In the genomic region with DNA sequence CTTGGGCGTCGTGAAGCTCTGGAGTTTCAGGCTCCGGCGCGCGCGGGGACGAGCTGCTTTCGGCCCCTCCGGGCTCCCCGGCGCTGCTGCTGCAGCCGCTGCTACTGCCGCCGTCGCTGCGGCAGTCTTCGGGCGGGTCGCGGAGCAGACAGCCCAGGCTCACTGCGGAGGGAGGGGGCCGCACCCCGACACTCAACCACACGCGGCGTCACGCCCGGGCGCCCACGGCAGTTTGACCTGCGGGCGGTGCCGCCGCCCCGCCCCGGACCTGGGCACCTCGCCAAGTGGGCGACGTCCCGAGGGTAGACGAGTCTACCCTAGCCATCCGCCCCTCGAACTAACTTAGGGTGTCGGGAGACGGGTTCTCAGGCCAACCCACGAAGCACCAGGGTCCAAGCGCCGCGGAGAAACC, we compare ENCODE assay signal across 8 mouse cellular contexts. TPM values are rescaled to one million over a fixed set of nuclear protein-coding genes. Genes with fewer than 3 reads are reported as not detected.
DNase-seq lines count a peak whose midpoint lies in the region; ATAC-seq and TF ChIP-seq lines count a peak whose summit lies in the region.

No protein-coding gene starts in this region.

- peaks cover 3% of the 10 kb centered on the region; the same call in 1 of the 2 replicates for H3K9me3 ChIP-seq in erythroblast, embryonic 14.5 days (ENCODE audit: control insufficient read depth, low read length)
- H3K9me3 ChIP-seq in CH12.LX (replicated peaks; ENCODE audit: low read length), result peaks cover 17% of the 10 kb centered on the region
- no peaks in the 10 kb centered on the region for H3K9me3 ChIP-seq in embryonic facial prominence, embryonic 13.5 days
- H3K9me3 ChIP-seq in hindbrain, embryonic 16.5 days (ENCODE audit: control insufficient read depth, low read length), result no peaks in the 10 kb centered on the region
- no peaks in the 10 kb centered on the region for H3K9me3 ChIP-seq in liver, embryonic 11.5 days (ENCODE audit: control insufficient read depth, low read length)
- H3K9me3 ChIP-seq in midbrain, embryonic 15.5 days, result no peaks in the 10 kb centered on the region

- no peak for DNase-seq in CH12.LX (ENCODE audit: extremely low read depth)
- DNase-seq in liver, embryonic 11.5 days (ENCODE audit: low spot score), result no peak
- DNase-seq in c-Kit-positive CD71-positive TER-119-positive erythroid progenitor cells, embryonic 14.5 days (ENCODE audit: low spot score), result no peak

- no peak overlapping the region for H3K9ac ChIP-seq in CH12.LX (ENCODE audit: insufficient read depth, low read depth)
- H3K9ac ChIP-seq in embryonic facial prominence, embryonic 13.5 days, result peak overlapping the region; percentile 70
- peak overlapping the region; percentile 46 for H3K9ac ChIP-seq in hindbrain, embryonic 16.5 days (ENCODE audit: low read depth, low read length)
- H3K9ac ChIP-seq in liver, embryonic 11.5 days (ENCODE audit: low read depth, low read length), result no peak overlapping the region; the same call in 1 of the 2 replicates
- peak overlapping the region; percentile 15; the same call in 1 of the 2 replicates for H3K9ac ChIP-seq in midbrain, embryonic 15.5 days

- H3K36me3 ChIP-seq in erythroblast, embryonic 14.5 days (ENCODE audit: control insufficient read depth), result no peaks in the 10 kb centered on the region
- no peaks in the 10 kb centered on the region for H3K36me3 ChIP-seq in CH12.LX (replicated peaks in 1 of 2; ENCODE audit: control insufficient read depth in 1 of 2, insufficient read depth in 1 of 2, low read length in 1 of 2)
- no peaks in the 10 kb centered on the region for H3K36me3 ChIP-seq in embryonic facial prominence, embryonic 13.5 days
- H3K36me3 ChIP-seq in hindbrain, embryonic 16.5 days (ENCODE audit: control insufficient read depth, insufficient read depth, low read length), result no peaks in the 10 kb centered on the region
- H3K36me3 ChIP-seq in liver, embryonic 11.5 days (ENCODE audit: control insufficient read depth, insufficient read depth, low read length), result no peaks in the 10 kb centered on the region
- H3K36me3 ChIP-seq in midbrain, embryonic 15.5 days (replicated peaks), result no peaks in the 10 kb centered on the region

- TF ChIP-seq POLR2A in CH12.LX (IDR thresholded peaks at IDR 0.05; ENCODE audit: low read depth, low read length), result no peak

- TF ChIP-seq RAD21 in CH12.LX (IDR thresholded peaks at IDR 0.05; ENCODE audit: low read depth, low read length), result no peak

- H3K4me1 ChIP-seq in erythroblast, embryonic 14.5 days (ENCODE audit: control insufficient read depth), result peaks cover 2% of the 10 kb centered on the region
- H3K4me1 ChIP-seq in CH12.LX (ENCODE audit: control insufficient read depth in 1 of 2, insufficient read depth in 2 of 2), result no peaks in the 10 kb centered on the region
- H3K4me1 ChIP-seq in embryonic facial prominence, embryonic 13.5 days, result peaks cover 41% of the 10 kb centered on the region
- H3K4me1 ChIP-seq in hindbrain, embryonic 16.5 days (ENCODE audit: control insufficient read depth, insufficient read depth, low read depth, low read length), result peaks cover 29% of the 10 kb centered on the region
- H3K4me1 ChIP-seq in liver, embryonic 11.5 days (replicated peaks; ENCODE audit: control insufficient read depth, insufficient read depth, low read length), result peaks cover 11% of the 10 kb centered on the region; the same call in 1 of the 2 replicates
- H3K4me1 ChIP-seq in midbrain, embryonic 15.5 days, result peaks cover 32% of the 10 kb centered on the region

- dilution Hi-C loops in CH12.LX (cut with MboI; ENCODE audit: extremely low pct_ligation_motif_present, extremely low pct_unique_long_range_greater_than_20kb, low sequenced_read_pairs), result no loop called here

- peak overlapping the region; percentile 52 for H3K4me2 ChIP-seq in CH12.LX (ENCODE audit: insufficient read depth, low read depth, poor library complexity, severe bottlenecking)
- H3K4me2 ChIP-seq in embryonic facial prominence, embryonic 13.5 days, result peak overlapping the region; percentile 98
- peak overlapping the region; percentile 95 for H3K4me2 ChIP-seq in hindbrain, embryonic 16.5 days (ENCODE audit: low read length)
- H3K4me2 ChIP-seq in liver, embryonic 11.5 days, result peak overlapping the region; percentile 63
- H3K4me2 ChIP-seq in midbrain, embryonic 15.5 days, result peak overlapping the region; percentile 93

- in situ Hi-C loops in CH12.LX (cut with MboI; ENCODE audit: low pct_ligation_motif_present, low pct_unique_long_range_greater_than_20kb, low sequenced_read_pairs), result no loop called here

- peak overlapping the region; percentile 18 for H3K4me3 ChIP-seq in erythroblast, embryonic 14.5 days (replicated peaks)
- H3K4me3 ChIP-seq in CH12.LX (replicated peaks in 1 of 3; ENCODE audit: low read depth in 2 of 3, low read length in 2 of 3, poor library complexity in 1 of 3), result peak overlapping the region in 1 of 3 experiments; percentile 46
- H3K4me3 ChIP-seq in embryonic facial prominence, embryonic 13.5 days, result peak overlapping the region; percentile 60
- H3K4me3 ChIP-seq in hindbrain, embryonic 16.5 days (ENCODE audit: low read length), result peak overlapping the region; percentile 52
- H3K4me3 ChIP-seq in liver, embryonic 11.5 days (ENCODE audit: low read depth, low read length), result peak overlapping the region; percentile 53
- H3K4me3 ChIP-seq in midbrain, embryonic 15.5 days, result peak overlapping the region; percentile 45

- TF ChIP-seq CTCF in CH12.LX (conservative IDR thresholded peaks at IDR 0.05 in 1 of 2, IDR thresholded peaks at IDR 0.05 in 1 of 2; ENCODE audit: low read depth in 2 of 2, low read length in 2 of 2), result no peak

- no peak overlapping the region for H3K27ac ChIP-seq in CH12.LX (ENCODE audit: insufficient read depth, low read depth)
- no peak overlapping the region for H3K27ac ChIP-seq in embryonic facial prominence, embryonic 13.5 days
- no peak overlapping the region for H3K27ac ChIP-seq in hindbrain, embryonic 16.5 days (ENCODE audit: low read depth, low read length)
- H3K27ac ChIP-seq in liver, embryonic 11.5 days (ENCODE audit: low read depth, low read length), result no peak overlapping the region
- no peak overlapping the region for H3K27ac ChIP-seq in midbrain, embryonic 15.5 days

- no peak for TF ChIP-seq EP300 in CH12.LX (IDR thresholded peaks at IDR 0.05; ENCODE audit: low read length)

- no peak for ATAC-seq in erythroblast, adult 5-6 weeks (replicated peaks; ENCODE audit: low FRiP score, poor library complexity, severe bottlenecking)
- peak; percentile 18; the same call in 1 of the 2 replicates for ATAC-seq in embryonic facial prominence, embryonic 13.5 days (ENCODE audit: insufficient number of reproducible peaks, insufficient read depth, low FRiP score, low TSS enrichment, low read depth)
- ATAC-seq in hindbrain, embryonic 16.5 days, result peak; percentile 47
- ATAC-seq in liver, embryonic 11.5 days (replicated peaks; ENCODE audit: low FRiP score), result no peak; the same call in 1 of the 2 replicates
- peak; percentile 43 for ATAC-seq in midbrain, embryonic 15.5 days (replicated peaks)

- no peaks in the 10 kb centered on the region for H3K79me2 ChIP-seq in CH12.LX (replicated peaks; ENCODE audit: control insufficient read depth, extremely low read depth, insufficient read depth, poor library complexity, severe bottlenecking)

- peaks cover 75% of the 10 kb centered on the region for H3K27me3 ChIP-seq in erythroblast, embryonic 14.5 days (ENCODE audit: control insufficient read depth)
- no peaks in the 10 kb centered on the region for H3K27me3 ChIP-seq in CH12.LX (replicated peaks)
- H3K27me3 ChIP-seq in embryonic facial prominence, embryonic 13.5 days, result peaks cover 86% of the 10 kb centered on the region
- peaks cover 53% of the 10 kb centered on the region for H3K27me3 ChIP-seq in hindbrain, embryonic 16.5 days (replicated peaks; ENCODE audit: control insufficient read depth, insufficient read depth, low read length)
- H3K27me3 ChIP-seq in liver, embryonic 11.5 days (replicated peaks; ENCODE audit: control insufficient read depth, insufficient read depth, low read length), result peaks cover 66% of the 10 kb centered on the region
- H3K27me3 ChIP-seq in midbrain, embryonic 15.5 days (replicated peaks), result peaks cover 73% of the 10 kb centered on the region

- under 1% methylated on average over 45 of the region's 50 CpGs for WGBS in embryonic facial prominence, embryonic 13.5 days
- WGBS in hindbrain, embryonic 16.5 days, result under 1% methylated on average over 37 of the region's 50 CpGs
- WGBS in liver, embryonic 11.5 days, result under 1% methylated on average over 50 of the region's 50 CpGs
- WGBS in midbrain, embryonic 15.5 days, result under 1% methylated on average over 50 of the region's 50 CpGs

RNA-seq across cellular contexts. Expression of a gene that starts 1.0 kb away (rescaled TPM):
- not detected in 2 replicates for polyA plus RNA-seq in erythroblast, embryonic 14.5 days (2012)
- not detected in 2 replicates for total RNA-seq in erythroblast, adult 5-6 weeks (2015; ENCODE audit: low replicate concordance)
- total RNA-seq in erythroblast, adult 5-6 weeks (2017; ENCODE audit: low replicate concordance), result not detected in 2 replicates
- total RNA-seq in CH12.LX (2012; rRNA removed) (not detected in 2 replicates), CH12.LX (2014; rRNA removed) (not detected in 2 replicates)
- not detected in 2 replicates for polyA plus RNA-seq in CH12.LX (2012; ENCODE audit: insufficient read length, low read depth)
- polyA plus RNA-seq in embryonic facial prominence, embryonic 13.5 days (2015; fragmentation: Nextera tagmentation; extraction: Ambion mirVana), result 3.2 TPM in 2 replicates
- 0.10 TPM in 1 of 2 replicates, not detected in the other for polyA plus RNA-seq in hindbrain, embryonic 16.5 days (2015; fragmentation: Nextera tagmentation; extraction: Ambion mirVana)
- polyA plus RNA-seq in liver, embryonic 11.5 days (2014; fragmentation: Nextera tagmentation; extraction: Ambion mirVana), result 0.14 TPM in 1 of 2 replicates, not detected in the other
- polyA plus RNA-seq in midbrain, embryonic 15.5 days (2015; fragmentation: Nextera tagmentation; extraction: Ambion mirVana), result not detected in 2 replicates

RNA-seq across cellular contexts. Expression of a gene that starts 37.8 kb away (rescaled TPM):
- 0.91 and 1.1 TPM in 2 replicates for polyA plus RNA-seq in erythroblast, embryonic 14.5 days (2012)
- 7.1 and 8.6 TPM in 2 replicates for total RNA-seq in erythroblast, adult 5-6 weeks (2015; ENCODE audit: low replicate concordance)
- total RNA-seq in erythroblast, adult 5-6 weeks (2017; ENCODE audit: low replicate concordance), result 9.5 and 13.5 TPM in 2 replicates
- total RNA-seq in CH12.LX (2012; rRNA removed) (25.7 and 30.9 TPM in 2 replicates), CH12.LX (2014; rRNA removed) (24.3 and 25.9 TPM in 2 replicates)
- polyA plus RNA-seq in CH12.LX (2012; ENCODE audit: insufficient read length, low read depth), result 54.4 and 56.2 TPM in 2 replicates
- polyA plus RNA-seq in embryonic facial prominence, embryonic 13.5 days (2015; fragmentation: Nextera tagmentation; extraction: Ambion mirVana), result 43.5 and 44.3 TPM in 2 replicates
- 23.2 and 29.5 TPM in 2 replicates for polyA plus RNA-seq in hindbrain, embryonic 16.5 days (2015; fragmentation: Nextera tagmentation; extraction: Ambion mirVana)
- 33.5 and 34.8 TPM in 2 replicates for polyA plus RNA-seq in liver, embryonic 11.5 days (2014; fragmentation: Nextera tagmentation; extraction: Ambion mirVana)
- polyA plus RNA-seq in midbrain, embryonic 15.5 days (2015; fragmentation: Nextera tagmentation; extraction: Ambion mirVana), result 29.1 and 30.7 TPM in 2 replicates

RNA-seq across cellular contexts. Expression of a gene that starts 37.8 kb away (rescaled TPM):
- polyA plus RNA-seq in erythroblast, embryonic 14.5 days (2012), result 0.09 TPM in 1 of 2 replicates, not detected in the other
- not detected in 2 replicates for total RNA-seq in erythroblast, adult 5-6 weeks (2015; ENCODE audit: low replicate concordance)
- total RNA-seq in erythroblast, adult 5-6 weeks (2017; ENCODE audit: low replicate concordance), result 5.4 TPM in 1 of 2 replicates, not detected in the other
- total RNA-seq in CH12.LX (2012; rRNA removed) (not detected in 2 replicates), CH12.LX (2014; rRNA removed) (not detected in 2 replicates)
- 12.3 and 14.5 TPM in 2 replicates for polyA plus RNA-seq in CH12.LX (2012; ENCODE audit: insufficient read length, low read depth)
- 6.4 and 7.7 TPM in 2 replicates for polyA plus RNA-seq in embryonic facial prominence, embryonic 13.5 days (2015; fragmentation: Nextera tagmentation; extraction: Ambion mirVana)
- polyA plus RNA-seq in hindbrain, embryonic 16.5 days (2015; fragmentation: Nextera tagmentation; extraction: Ambion mirVana), result 1.3 and 2.2 TPM in 2 replicates
- 0.40 and 0.80 TPM in 2 replicates for polyA plus RNA-seq in liver, embryonic 11.5 days (2014; fragmentation: Nextera tagmentation; extraction: Ambion mirVana)
- 0.51 and 2.9 TPM in 2 replicates for polyA plus RNA-seq in midbrain, embryonic 15.5 days (2015; fragmentation: Nextera tagmentation; extraction: Ambion mirVana)

Comparison
In these comparisons a context has a peak if more than half of its experiments do, and no peak if none do; other contexts are left out.
1. ATAC-seq: peak in embryonic facial prominence, embryonic 13.5 days (single experiment), hindbrain, embryonic 16.5 days (single experiment) and midbrain, embryonic 15.5 days (single experiment); none in erythroblast, adult 5-6 weeks (single experiment) and liver, embryonic 11.5 days (single experiment).
2. H3K9ac ChIP-seq: peak in embryonic facial prominence, embryonic 13.5 days (single experiment), hindbrain, embryonic 16.5 days (single experiment) and midbrain, embryonic 15.5 days (single experiment); none in CH12.LX (single experiment) and liver, embryonic 11.5 days (single experiment).
3. RNA of a gene that starts 37.8 kb away (polyA plus RNA-seq): 54.4 to 56.2 TPM in CH12.LX, 43.5 to 44.3 TPM in embryonic facial prominence, embryonic 13.5 days, 33.5 to 34.8 TPM in liver, embryonic 11.5 days, 29.1 to 30.7 TPM in midbrain, embryonic 15.5 days and 23.2 to 29.5 TPM in hindbrain, embryonic 16.5 days; 0.91 to 1.1 TPM in erythroblast, embryonic 14.5 days; every median in the first group is over 10 times any median in the second.
4. Peak in every context shown above with its lines, with median percentiles within 50 percentile points of each other: H3K4me2 ChIP-seq.